Mouse (Mus musculus): ENCODE measurements around the gene Plekhg5.

- TF ChIP-seq CTCF (IDR thresholded peaks at IDR 0.05; ENCODE audit: low read depth) (peak; percentile 65), EP300 (IDR thresholded peaks at IDR 0.05; ENCODE audit: low read depth) (no peak)
Measured at GRCm38 (mm10) chr4:152119396-152120292, 47.3 kb downstream of the Plekhg5 start.

All from liver, postnatal 0 days (tissue).